In the genomic region with DNA sequence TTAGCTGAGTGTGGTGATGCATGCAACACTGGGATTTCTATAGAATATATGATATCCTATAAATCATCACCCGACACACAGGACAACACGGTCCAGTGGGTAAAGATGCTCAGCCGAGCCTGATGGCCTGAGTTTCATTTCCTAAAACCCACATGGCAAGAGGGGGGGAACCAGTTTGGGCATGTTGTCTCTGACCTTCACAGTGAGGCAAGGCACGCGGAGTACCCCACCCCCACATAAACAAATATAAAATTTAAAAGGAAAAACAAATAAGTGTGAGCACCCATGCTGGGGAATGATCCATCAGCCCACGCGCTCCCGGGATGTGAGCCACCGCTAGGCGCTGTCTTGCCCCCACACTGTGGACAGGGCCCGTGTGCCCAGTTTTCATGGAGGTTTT, we compare ENCODE assay signal across 20 mouse cellular contexts. TPM values are rescaled to one million over a fixed set of nuclear protein-coding genes. Genes with fewer than 3 reads are reported as not detected.
"Had no signal": no experiment of that assay in that cellular context is flagged by ENCODE, and none has a peak within 500 bp of the region (broad histone marks: within the 10 kb centered on the region; RNA-seq: fewer than 3 reads in every experiment).

No protein-coding gene starts in this region.

- H3K9ac ChIP-seq: midbrain, embryonic 15.5 days; neural tube, embryonic 12.5 days had no signal

- H3K4me2 ChIP-seq: midbrain, embryonic 11.5 days; midbrain, embryonic 15.5 days; neural tube, embryonic 12.5 days had no signal

- H3K4me3 ChIP-seq: limb, embryonic 10.5 days; megakaryocyte, embryonic 14.5 days; midbrain, embryonic 15.5 days; neural tube, embryonic 12.5 days had no signal

- H3K36me3 ChIP-seq: midbrain, embryonic 15.5 days; neural tube, embryonic 12.5 days had no signal

- DNase-seq: kidney, adult 8-10 months; kidney, postnatal 36 days; lung, adult 2 months; lung, postnatal 10 days; retina, postnatal 1 day; right cerebral cortex, postnatal 25 days; thymus, postnatal 36 days had no signal

- H3K9me3 ChIP-seq: limb, embryonic 10.5 days; megakaryocyte, embryonic 14.5 days; midbrain, embryonic 15.5 days; neural tube, embryonic 12.5 days had no signal

- ATAC-seq: intestine, embryonic 16.5 days; midbrain, embryonic 15.5 days had no signal

- H3K27ac ChIP-seq: limb, embryonic 10.5 days; macrophage; midbrain, embryonic 15.5 days; neural tube, embryonic 12.5 days had no signal

- H3K27me3 ChIP-seq: midbrain, embryonic 15.5 days; neural tube, embryonic 12.5 days had no signal

RNA-seq across cellular contexts. Expression of gene Kank2, which starts 8.4 kb away (rescaled TPM):
- total RNA-seq: monocyte, adult 5-6 weeks had no signal

RNA-seq across cellular contexts. Expression of gene Angptl8, which starts 28.3 kb away (rescaled TPM):
- total RNA-seq: layer of hippocampus, adult 18-20 months; layer of hippocampus, postnatal 10 days; left cerebral cortex, adult 18-20 months; left cerebral cortex, postnatal 14 days; monocyte, adult 5-6 weeks; neutrophil, adult 5-6 weeks had no signal
- polyA plus RNA-seq: macrophage had no signal
